Mouse (Mus musculus): ENCODE measurements around the gene Amz2.

GRCm38 (mm10) chr11:109391760-109392159, 34.0 kb upstream of the Amz2 start:
- no peak for TF ChIP-seq POLR2A (IDR thresholded peaks at IDR 0.05; ENCODE audit: control insufficient read depth, extremely low read depth, insufficient read depth, low read length, poor library complexity)
- no peak for TF ChIP-seq CTCF (IDR thresholded peaks at IDR 0.05; ENCODE audit: borderline replicate concordance, control insufficient read depth, extremely low read depth, insufficient read depth, low read length, poor library complexity)

Measured in thymus, adult 2 months (tissue).